8 mouse cellular contexts compared by ENCODE assay signal in genomic region chr9:46314507-46314906, GRCm38 (mm10). TPM values are rescaled to one million over a fixed set of nuclear protein-coding genes. Genes with fewer than 3 reads are reported as not detected.
A peak's percentile ranks its signal among the peaks of the same experiment; 100 is the strongest.
DNase-seq lines count a peak whose midpoint lies in the region; ATAC-seq and TF ChIP-seq lines count a peak whose summit lies in the region.

No protein-coding gene starts in this region.

- H3K9me3 ChIP-seq in heart, embryonic 12.5 days (replicated peaks) = peaks cover 7% of the 10 kb centered on the region
- H3K9me3 ChIP-seq in kidney, embryonic 16.5 days (ENCODE audit: low read length) = 0 out of 2 replicates have a peak, but pooled peaks cover 1% of the 10 kb centered on the region
- no peaks in the 10 kb centered on the region for H3K9me3 ChIP-seq in liver, postnatal 0 days (ENCODE audit: low read length)
- 0 out of 2 replicates have a peak, but pooled peaks cover 2% of the 10 kb centered on the region for H3K9me3 ChIP-seq in neural tube, embryonic 13.5 days
- H3K9me3 ChIP-seq in stomach, postnatal 0 days (ENCODE audit: control insufficient read depth, low read length) = no peaks in the 10 kb centered on the region

- no peaks in the 10 kb centered on the region for H3K4me1 ChIP-seq in heart, embryonic 12.5 days (replicated peaks)
- no peaks in the 10 kb centered on the region for H3K4me1 ChIP-seq in kidney, embryonic 16.5 days (ENCODE audit: insufficient read depth, low read length)
- no peaks in the 10 kb centered on the region for H3K4me1 ChIP-seq in liver, postnatal 0 days (ENCODE audit: insufficient read depth)
- peaks cover 19% of the 10 kb centered on the region for H3K4me1 ChIP-seq in neural tube, embryonic 13.5 days (replicated peaks)
- H3K4me1 ChIP-seq in stomach, postnatal 0 days (replicated peaks; ENCODE audit: control insufficient read depth, insufficient read depth) = no peaks in the 10 kb centered on the region

- H3K4me2 ChIP-seq in heart, embryonic 12.5 days = no peak overlapping the region
- no peak overlapping the region for H3K4me2 ChIP-seq in kidney, embryonic 16.5 days (replicated peaks; ENCODE audit: low read depth, low read length)
- H3K4me2 ChIP-seq in liver, postnatal 0 days (ENCODE audit: low read depth, low read length) = no peak overlapping the region
- H3K4me2 ChIP-seq in neural tube, embryonic 13.5 days = no peak overlapping the region
- no peak overlapping the region for H3K4me2 ChIP-seq in stomach, postnatal 0 days (replicated peaks; ENCODE audit: low read depth)

- H3K27me3 ChIP-seq in heart, embryonic 12.5 days (replicated peaks) = peaks cover 26% of the 10 kb centered on the region
- no peaks in the 10 kb centered on the region for H3K27me3 ChIP-seq in kidney, embryonic 16.5 days (ENCODE audit: insufficient read depth, low read length)
- H3K27me3 ChIP-seq in liver, postnatal 0 days (ENCODE audit: insufficient read depth, low read length) = no peaks in the 10 kb centered on the region
- no peaks in the 10 kb centered on the region for H3K27me3 ChIP-seq in neural tube, embryonic 13.5 days
- H3K27me3 ChIP-seq in stomach, postnatal 0 days (ENCODE audit: control insufficient read depth, insufficient read depth, low read length) = no peaks in the 10 kb centered on the region

- H3K9ac ChIP-seq in heart, embryonic 12.5 days = no peak overlapping the region
- no peak overlapping the region for H3K9ac ChIP-seq in kidney, embryonic 16.5 days (replicated peaks; ENCODE audit: low read length)
- no peak overlapping the region for H3K9ac ChIP-seq in liver, postnatal 0 days (replicated peaks)
- no peak overlapping the region for H3K9ac ChIP-seq in neural tube, embryonic 13.5 days
- no peak overlapping the region for H3K9ac ChIP-seq in stomach, postnatal 0 days (ENCODE audit: low read length)

- no peak overlapping the region for H3K27ac ChIP-seq in heart, embryonic 12.5 days (ENCODE audit: poor library complexity, severe bottlenecking)
- no peak overlapping the region for H3K27ac ChIP-seq in kidney, embryonic 16.5 days (ENCODE audit: low read length)
- H3K27ac ChIP-seq in liver, postnatal 0 days (ENCODE audit: low read depth) = no peak overlapping the region
- no peak overlapping the region for H3K27ac ChIP-seq in neural tube, embryonic 13.5 days (replicated peaks)
- no peak overlapping the region for H3K27ac ChIP-seq in stomach, postnatal 0 days (replicated peaks)

- DNase-seq in A20 (ENCODE audit: low read depth, low spot score) = peak; percentile 62
- DNase-seq in adipocyte (ENCODE audit: low spot score) = peak; percentile 77
- peak; percentile 94 for DNase-seq in embryo, embryonic 10 days (ENCODE audit: low spot score)
- peak; percentile 74 for DNase-seq in liver, postnatal 0 days
- DNase-seq in stomach, postnatal 0 days (ENCODE audit: low spot score) = peak; percentile 74

- 0 out of 2 replicates have a peak, but pooled peaks have one; percentile 5 for ATAC-seq in heart, embryonic 12.5 days (ENCODE audit: insufficient number of reproducible peaks, low FRiP score)
- ATAC-seq in kidney, embryonic 16.5 days (ENCODE audit: low FRiP score, low TSS enrichment) = 0 out of 2 replicates have a peak, but pooled peaks have one; percentile 54
- no peak for ATAC-seq in liver, postnatal 0 days
- ATAC-seq in neural tube, embryonic 13.5 days (ENCODE audit: low read depth) = peak; percentile 59
- ATAC-seq in stomach, postnatal 0 days (ENCODE audit: low FRiP score, low TSS enrichment) = peak; percentile 54

- 4% methylated on average over 4 of the region's 4 CpGs for WGBS in heart, embryonic 12.5 days
- 12% methylated on average over 4 of the region's 4 CpGs for WGBS in kidney, embryonic 16.5 days
- WGBS in liver, postnatal 0 days (ENCODE audit: insufficient replicate concordance) = 4% methylated on average over 4 of the region's 4 CpGs
- WGBS in neural tube, embryonic 13.5 days = 0% methylated on average over 4 of the region's 4 CpGs
- 9% methylated on average over 4 of the region's 4 CpGs for WGBS in stomach, postnatal 0 days

- TF ChIP-seq EP300 in liver, postnatal 0 days (IDR thresholded peaks at IDR 0.05; ENCODE audit: low read depth) = no peak
- no peak for TF ChIP-seq EP300 in stomach, postnatal 0 days (optimal IDR thresholded peaks at IDR 0.05)

- peak; percentile 96 for TF ChIP-seq CTCF in liver, postnatal 0 days (IDR thresholded peaks at IDR 0.05; ENCODE audit: low read depth)
- peak; percentile 98 for TF ChIP-seq CTCF in stomach, postnatal 0 days (IDR thresholded peaks at IDR 0.05; ENCODE audit: low read depth)

- no peaks in the 10 kb centered on the region for H3K36me3 ChIP-seq in heart, embryonic 12.5 days
- no peaks in the 10 kb centered on the region for H3K36me3 ChIP-seq in kidney, embryonic 16.5 days (ENCODE audit: insufficient read depth, low read length)
- no peaks in the 10 kb centered on the region for H3K36me3 ChIP-seq in liver, postnatal 0 days (replicated peaks; ENCODE audit: insufficient read depth, low read length)
- no peaks in the 10 kb centered on the region for H3K36me3 ChIP-seq in neural tube, embryonic 13.5 days
- H3K36me3 ChIP-seq in stomach, postnatal 0 days (ENCODE audit: control insufficient read depth, insufficient read depth, low read length) = no peaks in the 10 kb centered on the region

- H3K4me3 ChIP-seq in heart, embryonic 12.5 days = no peak overlapping the region
- no peak overlapping the region for H3K4me3 ChIP-seq in kidney, embryonic 16.5 days (ENCODE audit: low read length)
- no peak overlapping the region for H3K4me3 ChIP-seq in liver, postnatal 0 days (ENCODE audit: low read depth, low read length)
- H3K4me3 ChIP-seq in neural tube, embryonic 13.5 days = no peak overlapping the region
- H3K4me3 ChIP-seq in stomach, postnatal 0 days (ENCODE audit: low read depth, low read length) = no peak overlapping the region

RNA-seq across cellular contexts. Expression of gene 4931429L15Rik, which starts 5.3 kb away (rescaled TPM):
- not detected in 2 replicates for polyA plus RNA-seq in heart, embryonic 12.5 days (2016; fragmentation: Nextera tagmentation; extraction: Ambion mirVana)
- polyA plus RNA-seq in kidney, embryonic 16.5 days (2015; fragmentation: Nextera tagmentation; extraction: Ambion mirVana) = not detected in 2 replicates
- not detected in 2 replicates for polyA plus RNA-seq in liver, postnatal 0 days (2015; fragmentation: Nextera tagmentation; extraction: Ambion mirVana)
- not detected in 2 replicates for polyA plus RNA-seq in neural tube, embryonic 13.5 days (2015; fragmentation: Nextera tagmentation; extraction: Ambion mirVana)
- polyA plus RNA-seq in stomach, postnatal 0 days (2015; fragmentation: Nextera tagmentation; extraction: Ambion mirVana) = not detected in 2 replicates

RNA-seq across cellular contexts. Expression of gene Bud13, which starts 31.7 kb away (rescaled TPM):
- polyA plus RNA-seq in heart, embryonic 12.5 days (2016; fragmentation: Nextera tagmentation; extraction: Ambion mirVana) = 16.2 and 18.4 TPM in 2 replicates
- polyA plus RNA-seq in kidney, embryonic 16.5 days (2015; fragmentation: Nextera tagmentation; extraction: Ambion mirVana) = 25.6 and 29.6 TPM in 2 replicates
- 4.0 TPM in 2 replicates for polyA plus RNA-seq in liver, postnatal 0 days (2015; fragmentation: Nextera tagmentation; extraction: Ambion mirVana)
- 15.7 and 18.3 TPM in 2 replicates for polyA plus RNA-seq in neural tube, embryonic 13.5 days (2015; fragmentation: Nextera tagmentation; extraction: Ambion mirVana)
- 7.6 and 8.8 TPM in 2 replicates for polyA plus RNA-seq in stomach, postnatal 0 days (2015; fragmentation: Nextera tagmentation; extraction: Ambion mirVana)

RNA-seq across cellular contexts. Expression of gene Zpr1, which starts 41.6 kb away (rescaled TPM):
- 34.1 and 36.8 TPM in 2 replicates for polyA plus RNA-seq in heart, embryonic 12.5 days (2016; fragmentation: Nextera tagmentation; extraction: Ambion mirVana)
- polyA plus RNA-seq in kidney, embryonic 16.5 days (2015; fragmentation: Nextera tagmentation; extraction: Ambion mirVana) = 61.1 and 61.9 TPM in 2 replicates
- 20.6 and 21.8 TPM in 2 replicates for polyA plus RNA-seq in liver, postnatal 0 days (2015; fragmentation: Nextera tagmentation; extraction: Ambion mirVana)
- 54.4 and 59.3 TPM in 2 replicates for polyA plus RNA-seq in neural tube, embryonic 13.5 days (2015; fragmentation: Nextera tagmentation; extraction: Ambion mirVana)
- 30.8 and 32.6 TPM in 2 replicates for polyA plus RNA-seq in stomach, postnatal 0 days (2015; fragmentation: Nextera tagmentation; extraction: Ambion mirVana)

RNA-seq across cellular contexts. Expression of gene Apoa5, which starts 46.1 kb away (rescaled TPM):
- polyA plus RNA-seq in heart, embryonic 12.5 days (2016; fragmentation: Nextera tagmentation; extraction: Ambion mirVana) = not detected in 2 replicates
- polyA plus RNA-seq in kidney, embryonic 16.5 days (2015; fragmentation: Nextera tagmentation; extraction: Ambion mirVana) = not detected in 2 replicates
- 771 and 869 TPM in 2 replicates for polyA plus RNA-seq in liver, postnatal 0 days (2015; fragmentation: Nextera tagmentation; extraction: Ambion mirVana)
- polyA plus RNA-seq in neural tube, embryonic 13.5 days (2015; fragmentation: Nextera tagmentation; extraction: Ambion mirVana) = not detected in 2 replicates
- 0.47 and 1.0 TPM in 2 replicates for polyA plus RNA-seq in stomach, postnatal 0 days (2015; fragmentation: Nextera tagmentation; extraction: Ambion mirVana)
